Mouse (Mus musculus): ENCODE data around the gene Gm49486. TPM values are rescaled to one million over a fixed set of nuclear protein-coding genes. Genes with fewer than 3 reads are reported as not detected.
A peak's percentile ranks its signal among the peaks of the same experiment; 100 is the strongest.
"Not testable (repeated sequence)": the region's sequence is repeated elsewhere in the genome, so short reads cannot be mapped to it uniquely, and the experiment has no call there.

The Gm49486 gene
- total RNA-seq, 4 experiments from 2014 or later, result 0.24 to 0.72 (median 0.36) TPM

DNA sequence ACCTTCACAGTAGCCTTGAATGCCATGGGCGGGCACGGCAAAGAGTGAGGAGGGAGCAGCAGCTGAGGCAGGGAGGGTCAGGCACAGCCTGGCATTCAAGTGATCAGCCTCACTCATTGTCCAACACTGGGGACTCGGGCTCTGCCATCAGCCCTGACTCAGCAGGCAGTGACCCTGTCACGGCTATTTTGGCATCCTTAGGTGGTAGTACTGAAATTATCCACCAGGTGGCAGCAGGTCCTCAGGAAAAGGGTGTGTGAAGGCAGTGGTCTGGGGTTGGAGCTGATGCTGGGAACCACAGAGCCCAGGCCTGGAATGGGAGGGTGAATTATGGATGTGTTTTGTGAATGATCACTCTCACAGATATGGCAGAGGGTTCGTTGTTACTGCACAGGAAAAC lies 4.5 kb upstream of the Gm49486 start:
- peak; percentile 86 to 88 for DNase-seq (ENCODE audit: low spot score in 2 of 2)

GRCm38 (mm10) chr15:79225780-79226179 lies 3.4 kb upstream of the Gm49486 start:
- not testable (repeated sequence) for DNase-seq (ENCODE audit: low spot score in 2 of 2)

DNA sequence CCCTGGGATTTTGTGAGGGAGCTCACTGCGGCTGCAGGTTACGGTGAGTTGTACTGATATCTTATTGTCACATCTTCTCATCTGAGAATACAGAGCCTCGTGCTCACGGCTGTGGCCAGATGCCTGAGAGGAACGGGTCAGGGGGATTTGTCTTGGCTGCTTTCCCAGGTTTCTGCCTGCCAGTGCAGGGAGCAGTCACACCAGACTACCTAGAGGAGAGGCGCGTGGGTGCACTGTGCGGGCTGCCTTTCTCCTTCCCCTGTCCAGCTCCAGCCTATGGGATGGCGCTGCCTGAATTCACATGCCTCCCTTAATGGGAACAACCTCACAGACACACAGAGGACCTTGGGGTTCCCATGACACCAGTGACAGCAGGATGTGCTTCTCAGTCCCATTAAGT lies 6.1 kb downstream of the Gm49486 start:
- no peak for DNase-seq (ENCODE audit: low spot score in 2 of 2)

DNA sequence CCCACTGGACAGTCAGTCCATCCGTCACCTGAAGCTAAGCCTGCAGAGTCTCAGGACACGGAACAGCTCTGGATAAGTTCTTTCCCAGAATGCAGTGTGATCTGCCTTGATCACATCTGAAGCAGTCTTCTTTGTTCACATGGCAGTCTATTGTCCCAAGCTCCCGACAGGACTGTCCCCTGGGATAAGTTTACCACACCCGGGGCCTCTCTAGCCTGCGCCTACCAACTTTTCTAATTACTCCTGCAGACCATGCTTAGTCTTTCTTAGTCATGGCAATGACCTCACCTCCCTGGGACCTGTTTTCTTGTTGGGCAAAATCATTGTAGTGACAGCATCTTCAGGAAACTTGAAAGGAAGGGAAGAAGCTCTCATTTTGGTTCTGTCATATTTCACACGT lies 8.8 kb downstream of the Gm49486 start:
- DNase-seq (ENCODE audit: low spot score in 2 of 2), result no peak

GRCm38 (mm10) chr15:79242574-79243233 lies 13.5 kb downstream of the Gm49486 start:
- DNase-seq (ENCODE audit: low spot score in 2 of 2), result no peak

DNA sequence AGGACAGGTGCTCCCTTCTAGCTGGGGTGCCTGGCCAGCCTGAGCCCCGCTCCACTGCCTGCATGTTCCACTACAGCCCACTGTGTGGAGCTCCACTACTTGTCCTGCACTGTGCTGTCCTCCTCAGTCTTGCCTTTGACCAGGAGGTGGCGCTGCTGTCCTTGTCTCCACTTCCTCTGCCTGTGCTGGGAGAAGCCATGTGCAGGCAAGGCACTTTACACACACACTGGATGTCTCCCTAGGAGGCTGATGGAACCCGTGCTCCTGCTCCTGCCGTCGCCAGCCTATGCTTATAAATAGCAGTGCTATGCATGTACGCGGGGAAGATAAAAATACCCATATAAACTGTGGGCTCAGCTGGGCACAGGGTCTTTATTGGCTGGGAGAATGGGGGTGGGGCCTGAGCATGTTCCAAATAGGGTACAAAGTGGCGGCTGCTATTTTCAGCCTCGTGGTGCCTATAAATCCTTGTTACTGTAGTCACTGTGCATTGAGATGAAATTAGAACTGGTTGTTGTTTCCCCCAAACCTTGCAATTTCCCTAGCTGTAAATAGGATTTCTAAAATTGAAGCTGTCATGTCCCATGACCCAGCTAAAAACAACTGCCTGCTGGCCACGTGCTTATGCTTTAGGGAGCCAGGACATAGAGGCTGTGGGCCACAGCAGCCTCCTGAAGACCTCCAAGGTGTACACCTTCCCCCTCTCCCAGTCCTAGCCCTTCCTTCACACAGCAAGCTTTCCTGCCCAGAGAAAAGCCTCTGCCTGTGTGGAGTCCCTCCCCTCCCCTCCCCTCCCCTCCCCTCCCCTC lies 14.2 kb downstream of the Gm49486 start:
- peak; percentile 95 to 97 for DNase-seq (ENCODE audit: low spot score in 2 of 2)

GRCm38 (mm10) chr15:79244071-79244893 lies 15.1 kb downstream of the Gm49486 start:
- peak in 1 of 2 experiments; percentile 28 for DNase-seq (ENCODE audit: low spot score in 2 of 2)

GRCm38 (mm10) chr15:79245321-79245720 lies 16.1 kb downstream of the Gm49486 start:
- no peak for DNase-seq (ENCODE audit: low spot score in 2 of 2)

DNA sequence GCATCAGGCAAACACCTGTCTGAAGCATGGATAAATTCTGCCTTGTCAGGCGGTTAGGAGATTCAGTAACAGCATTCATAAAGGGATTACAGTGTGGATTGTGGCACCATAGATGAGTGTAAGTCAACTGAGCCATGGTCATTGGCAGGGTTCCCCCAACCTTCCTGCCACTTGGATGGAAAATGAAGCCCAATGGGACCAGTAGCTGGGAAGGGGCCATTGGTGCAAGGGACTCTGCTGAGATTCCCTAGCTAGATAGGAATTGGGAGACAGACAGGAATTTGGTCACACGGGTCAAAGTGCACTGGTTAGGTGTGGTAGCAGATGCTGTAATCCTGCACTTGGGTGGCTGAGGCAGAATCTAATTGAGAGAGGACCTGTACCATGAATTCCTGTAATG lies 21.0 kb downstream of the Gm49486 start:
- DNase-seq (ENCODE audit: low spot score in 2 of 2), result no peak

GRCm38 (mm10) chr15:79251168-79251567 lies 22.0 kb downstream of the Gm49486 start:
- no peak for DNase-seq (ENCODE audit: low spot score in 2 of 2)

- no peak for DNase-seq (ENCODE audit: low spot score in 2 of 2)
These were observed 22.7 kb downstream of the Gm49486 start for GRCm38 (mm10) chr15:79251781-79252491.

- no peak for DNase-seq (ENCODE audit: low spot score in 2 of 2)
These were observed 23.4 kb downstream of the Gm49486 start for GRCm38 (mm10) chr15:79252580-79252979.

DNA sequence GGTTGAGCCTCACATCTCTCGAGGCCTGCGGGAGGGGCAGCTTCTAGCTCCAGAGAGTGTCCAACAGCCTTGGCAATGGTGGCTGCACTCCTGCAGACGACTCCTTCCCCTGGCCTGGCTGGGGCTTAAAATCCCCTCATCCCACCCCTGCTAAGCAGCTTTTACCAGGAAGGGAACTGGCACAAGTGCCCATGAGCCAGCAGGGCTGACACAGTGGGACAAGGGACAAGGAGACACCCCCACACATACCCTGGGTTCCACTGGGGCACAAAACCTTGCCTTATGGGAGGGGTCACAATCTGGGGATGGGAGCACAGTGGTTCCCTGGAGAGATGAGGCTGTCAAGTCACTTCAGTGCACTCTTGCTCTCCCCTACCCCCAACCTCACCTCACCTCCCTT lies 25.5 kb downstream of the Gm49486 start, which contains the start of gene Slc16a8:
Gene Slc16a8, minus strand, starts transcription at position 101 of the 400 bp plus-strand sequence.
- no peak for DNase-seq (ENCODE audit: low spot score in 2 of 2)

DNA sequence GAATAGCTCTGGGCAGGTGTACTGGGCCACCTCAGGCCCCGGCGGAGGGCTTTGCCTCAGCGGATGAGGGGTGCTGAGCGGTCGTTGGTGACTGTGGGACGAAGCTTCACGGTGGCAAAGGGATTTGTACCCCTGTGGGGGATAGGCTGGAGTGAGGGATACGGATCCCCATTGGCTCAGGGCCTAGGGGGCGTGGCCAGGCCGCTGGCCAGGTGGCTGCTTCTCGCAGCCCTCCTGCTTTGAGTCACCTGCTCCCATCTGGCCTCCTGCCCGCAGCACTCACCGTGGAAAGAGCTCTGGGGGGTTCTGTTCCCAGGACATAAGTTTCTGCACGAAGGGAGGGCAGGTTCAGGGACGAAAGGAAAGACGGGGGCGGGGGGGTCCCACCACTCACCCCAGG lies 29.3 kb downstream of the Gm49486 start:
- no peak for DNase-seq (ENCODE audit: low spot score in 2 of 2)

- DNase-seq (ENCODE audit: low spot score in 2 of 2), result peak in 1 of 2 experiments; percentile 38
These were observed 32.0 kb downstream of the Gm49486 start for GRCm38 (mm10) chr15:79261095-79261725.

DNA sequence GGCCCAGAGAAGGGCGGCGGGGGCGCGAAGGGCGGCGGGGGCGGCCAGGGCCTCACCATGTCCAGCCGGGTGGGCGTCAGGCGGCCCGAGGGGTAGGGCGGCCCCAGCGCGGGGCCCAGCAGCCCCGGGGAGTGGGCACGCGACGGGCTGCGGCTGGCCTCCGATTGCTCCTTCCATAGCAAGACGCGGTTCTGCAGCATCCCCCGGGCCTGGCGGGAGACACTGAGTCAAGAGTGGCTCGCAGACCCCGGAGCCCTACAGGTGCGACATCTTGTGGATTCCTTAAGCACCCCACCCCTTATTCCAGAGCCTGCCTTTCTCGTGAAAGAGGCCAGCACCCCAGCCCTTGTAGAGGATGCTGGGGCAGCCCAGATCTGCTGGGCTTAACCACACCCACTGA lies 32.6 kb downstream of the Gm49486 start:
- DNase-seq (ENCODE audit: low spot score in 2 of 2), result no peak

- DNase-seq (ENCODE audit: low spot score in 2 of 2), result peak in 1 of 2 experiments; percentile 36
These were observed 33.2 kb downstream of the Gm49486 start for GRCm38 (mm10) chr15:79262375-79262774.

DNA sequence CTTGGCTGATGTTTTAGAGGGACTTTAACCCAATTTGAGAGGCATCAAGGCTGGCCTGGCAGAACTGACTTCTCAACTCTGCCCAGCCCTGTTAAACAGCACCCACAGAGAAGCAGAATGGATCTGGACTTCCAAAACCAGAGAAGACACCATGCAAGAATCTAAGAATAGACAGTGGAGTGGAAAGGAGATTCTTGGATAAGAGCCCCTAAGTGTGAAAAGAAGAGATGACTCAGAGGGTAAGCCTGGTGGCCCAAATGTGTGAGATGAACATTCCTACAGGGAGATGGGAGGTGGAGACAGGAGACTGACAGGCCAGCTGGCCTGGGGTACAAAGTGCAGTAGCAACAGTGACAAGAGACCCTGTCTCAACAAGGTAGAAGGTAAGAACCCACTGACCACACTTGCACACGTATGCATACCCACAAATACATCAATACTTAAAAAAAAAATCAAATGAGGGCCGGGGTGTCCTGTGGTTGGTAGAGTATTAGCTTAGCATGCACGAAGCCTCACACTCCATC lies 33.7 kb downstream of the Gm49486 start:
- DNase-seq (ENCODE audit: low spot score in 2 of 2), result no peak

GRCm38 (mm10) chr15:79263726-79264125 lies 34.5 kb downstream of the Gm49486 start:
- DNase-seq (ENCODE audit: low spot score in 2 of 2), result no peak

GRCm38 (mm10) chr15:79265384-79265783 lies 36.2 kb downstream of the Gm49486 start:
- no peak for DNase-seq (ENCODE audit: low spot score in 2 of 2)
